Mouse (Mus musculus) skeletal muscle tissue, adult 2 months (tissue): ENCODE data around the gene Eps8l3.

Experiments used
- DNase-seq: peaks from one replicate; pipeline ENCODE4 v3.0.0-alpha.2; 2012; ENCODE audit warnings: low read depth, low spot score

Gene Eps8l3

GRCm38 (mm10) chr3:107877005-107877404 lies at the start of gene Eps8l3:
Eps8l3 (plus strand) TSS chr3:107877229.
- DNase-seq: no peak

GRCm38 (mm10) chr3:107827873-107828405 lies 49.1 kb upstream of the Eps8l3 start:
- DNase-seq: no peak

GRCm38 (mm10) chr3:107828518-107828917 lies 48.5 kb upstream of the Eps8l3 start:
- DNase-seq: peak; percentile 57

GRCm38 (mm10) chr3:107828997-107829396 lies 48.0 kb upstream of the Eps8l3 start:
- no peak for DNase-seq

GRCm38 (mm10) chr3:107829625-107830024 lies 47.4 kb upstream of the Eps8l3 start:
- DNase-seq: peak; percentile 82

- DNase-seq: no peak
These were observed 45.0 kb upstream of the Eps8l3 start for GRCm38 (mm10) chr3:107831875-107832554.

GRCm38 (mm10) chr3:107832645-107833044 lies 44.4 kb upstream of the Eps8l3 start:
- DNase-seq: no peak

GRCm38 (mm10) chr3:107833370-107833769 lies 43.7 kb upstream of the Eps8l3 start:
- DNase-seq: no peak

- DNase-seq: no peak
These were observed 43.1 kb upstream of the Eps8l3 start for GRCm38 (mm10) chr3:107833872-107834341.

- DNase-seq: no peak
These were observed 41.7 kb upstream of the Eps8l3 start for GRCm38 (mm10) chr3:107835301-107835700.

GRCm38 (mm10) chr3:107839855-107840254 lies 37.2 kb upstream of the Eps8l3 start:
- no peak for DNase-seq

- no peak for DNase-seq
These were observed 36.2 kb upstream of the Eps8l3 start for GRCm38 (mm10) chr3:107840855-107841254.

GRCm38 (mm10) chr3:107841370-107841769 lies 35.7 kb upstream of the Eps8l3 start:
- DNase-seq: peak; percentile 94

- DNase-seq: no peak
These were observed 33.6 kb upstream of the Eps8l3 start for GRCm38 (mm10) chr3:107843406-107843805.

GRCm38 (mm10) chr3:107844001-107844400 lies 33.0 kb upstream of the Eps8l3 start:
- no peak for DNase-seq

- no peak for DNase-seq
These were observed 32.5 kb upstream of the Eps8l3 start for GRCm38 (mm10) chr3:107844499-107844898.

GRCm38 (mm10) chr3:107846175-107846574 lies 30.9 kb upstream of the Eps8l3 start:
- no peak for DNase-seq

- DNase-seq: no peak
These were observed 30.2 kb upstream of the Eps8l3 start for GRCm38 (mm10) chr3:107846835-107847234.

- no peak for DNase-seq
These were observed 28.9 kb upstream of the Eps8l3 start for GRCm38 (mm10) chr3:107848126-107848525.

GRCm38 (mm10) chr3:107849000-107849692 lies 27.9 kb upstream of the Eps8l3 start:
- no peak for DNase-seq

GRCm38 (mm10) chr3:107849693-107850031 lies 27.4 kb upstream of the Eps8l3 start:
- DNase-seq: no peak

- DNase-seq: no peak
These were observed 26.5 kb upstream of the Eps8l3 start for GRCm38 (mm10) chr3:107850418-107851031.
